ENCODE assay signal across 21 mouse cellular contexts in genomic region chr2:25465256-25465655, GRCm38 (mm10). TPM values are rescaled to one million over a fixed set of nuclear protein-coding genes. Genes with fewer than 3 reads are reported as not detected.
DNase-seq lines count a peak whose midpoint lies in the region; ATAC-seq and TF ChIP-seq lines count a peak whose summit lies in the region.
"Had no signal": no experiment of that assay in that cellular context is flagged by ENCODE, and none has a peak within 500 bp of the region (broad histone marks: within the 10 kb centered on the region; RNA-seq: fewer than 3 reads in every experiment).

No protein-coding gene starts in this region.

- H3K4me1 ChIP-seq in megakaryocyte, embryonic 14.5 days, result peaks cover 79% of the 10 kb centered on the region
- peaks cover 30 to 68% of the 10 kb centered on the region in 2 experiments for H3K4me1 ChIP-seq in CH12.LX (ENCODE audit: control insufficient read depth in 1 of 2, insufficient read depth in 2 of 2)
- peaks cover 20% of the 10 kb centered on the region for H3K4me1 ChIP-seq in liver, embryonic 12.5 days

- peaks cover 21% of the 10 kb centered on the region for H3K27me3 ChIP-seq in megakaryocyte, embryonic 14.5 days (replicated peaks)
- no peaks in the 10 kb centered on the region for H3K27me3 ChIP-seq in CH12.LX (replicated peaks)
- 0 out of 2 replicates have a peak, but pooled peaks cover 14% of the 10 kb centered on the region for H3K27me3 ChIP-seq in liver, embryonic 12.5 days (replicated peaks)
- H3K27me3 ChIP-seq: embryonic facial prominence, embryonic 12.5 days had no signal

- peak overlapping the region; percentile 74 for H3K4me3 ChIP-seq in megakaryocyte, embryonic 14.5 days (replicated peaks)
- H3K4me3 ChIP-seq in CH12.LX (replicated peaks in 1 of 3; ENCODE audit: low read depth in 2 of 3, low read length in 2 of 3, poor library complexity in 1 of 3), result peak overlapping the region in 1 of 3 experiments; percentile 44
- H3K4me3 ChIP-seq in liver, embryonic 12.5 days, result no peak overlapping the region
- H3K4me3 ChIP-seq: embryonic facial prominence, embryonic 12.5 days had no signal

- 0 out of 2 replicates have a peak, but pooled peaks cover under 1% of the 10 kb centered on the region for H3K79me2 ChIP-seq in CH12.LX (replicated peaks; ENCODE audit: control insufficient read depth, extremely low read depth, insufficient read depth, poor library complexity, severe bottlenecking)

- no peaks in the 10 kb centered on the region for H3K9me3 ChIP-seq in megakaryocyte, embryonic 14.5 days
- no peaks in the 10 kb centered on the region for H3K9me3 ChIP-seq in CH12.LX (replicated peaks; ENCODE audit: low read length)
- H3K9me3 ChIP-seq in liver, embryonic 12.5 days (replicated peaks), result no peaks in the 10 kb centered on the region
- H3K9me3 ChIP-seq: embryonic facial prominence, embryonic 12.5 days; G1E had no signal

- no peak for TF ChIP-seq POLR2A in CH12.LX (IDR thresholded peaks at IDR 0.05; ENCODE audit: low read depth, low read length)

- TF ChIP-seq CTCF in CH12.LX (conservative IDR thresholded peaks at IDR 0.05 in 1 of 2, IDR thresholded peaks at IDR 0.05 in 1 of 2; ENCODE audit: low read depth in 2 of 2, low read length in 2 of 2), result no peak

- H3K27ac ChIP-seq in CH12.LX (ENCODE audit: insufficient read depth, low read depth), result peak overlapping the region; percentile 44
- peak overlapping the region; percentile 21; the same call in 1 of the 2 replicates for H3K27ac ChIP-seq in liver, embryonic 12.5 days
- H3K27ac ChIP-seq: embryonic facial prominence, embryonic 12.5 days had no signal

- dilution Hi-C loops in CH12.LX (cut with MboI; ENCODE audit: extremely low pct_ligation_motif_present, extremely low pct_unique_long_range_greater_than_20kb, low sequenced_read_pairs), result no loop called here

- TF ChIP-seq EP300 in CH12.LX (IDR thresholded peaks at IDR 0.05; ENCODE audit: low read length), result no peak

- H3K4me2 ChIP-seq in CH12.LX (ENCODE audit: insufficient read depth, low read depth, poor library complexity, severe bottlenecking), result no peak overlapping the region
- H3K4me2 ChIP-seq in liver, embryonic 12.5 days, result no peak overlapping the region
- H3K4me2 ChIP-seq: embryonic facial prominence, embryonic 12.5 days; lung, embryonic 14.5 days had no signal

- no peak for DNase-seq in CH12.LX (ENCODE audit: extremely low read depth)
- peak; percentile 69 for DNase-seq in adipocyte (ENCODE audit: low spot score)
- DNase-seq in frontal cortex, postnatal 14 days (ENCODE audit: low spot score in 2 of 2), result no peak
- DNase-seq in kidney, postnatal 10 days, result no peak
- DNase-seq: cerebellum, adult 11 months; forebrain, postnatal 0 days; heart, postnatal 36 days; kidney, adult 18-20 months; kidney, postnatal 14 days; left cerebral cortex, postnatal 4 days had no signal

- in situ Hi-C loops in CH12.LX (cut with MboI; ENCODE audit: low pct_ligation_motif_present, low pct_unique_long_range_greater_than_20kb, low sequenced_read_pairs), result no loop called here

- no peak for ATAC-seq in megakaryocyte, adult 5-6 weeks (ENCODE audit: poor library complexity, severe bottlenecking)
- no peak for ATAC-seq in liver, embryonic 12.5 days
- ATAC-seq: forebrain, postnatal 0 days had no signal

- TF ChIP-seq RAD21 in CH12.LX (IDR thresholded peaks at IDR 0.05; ENCODE audit: low read depth, low read length), result no peak

- no peaks in the 10 kb centered on the region for H3K36me3 ChIP-seq in megakaryocyte, embryonic 14.5 days (replicated peaks; ENCODE audit: low read length)
- no peaks in the 10 kb centered on the region for H3K36me3 ChIP-seq in CH12.LX (replicated peaks in 1 of 2; ENCODE audit: control insufficient read depth in 1 of 2, insufficient read depth in 1 of 2, low read length in 1 of 2)
- no peaks in the 10 kb centered on the region for H3K36me3 ChIP-seq in liver, embryonic 12.5 days
- H3K36me3 ChIP-seq: embryonic facial prominence, embryonic 12.5 days; G1E had no signal

- WGBS in liver, embryonic 12.5 days (ENCODE audit: insufficient replicate concordance), result 50% methylated on average over 2 of the region's 2 CpGs

- H3K9ac ChIP-seq in CH12.LX (ENCODE audit: insufficient read depth, low read depth), result peak overlapping the region; percentile 50
- no peak overlapping the region for H3K9ac ChIP-seq in liver, embryonic 12.5 days
- H3K9ac ChIP-seq: embryonic facial prominence, embryonic 12.5 days; forebrain, postnatal 0 days; lung, embryonic 14.5 days had no signal

TF ChIP-seq in CH12.LX, 34 proteins besides CTCF, POLR2A, EP300 and RAD21:
- TF ChIP-seq JUN (IDR thresholded peaks at IDR 0.05; ENCODE audit: insufficient read depth, low read depth, low read length) (no peak), KAT2A (IDR thresholded peaks at IDR 0.05; ENCODE audit: insufficient replicate concordance, low read length) (no peak), SMC3 (IDR thresholded peaks at IDR 0.05; ENCODE audit: low read depth, low read length) (no peak), SIN3A (IDR thresholded peaks at IDR 0.05; ENCODE audit: low read length) (no peak), MXI1 (IDR thresholded peaks at IDR 0.05; ENCODE audit: low read depth, low read length) (no peak), NELFE (IDR thresholded peaks at IDR 0.05; ENCODE audit: low read depth, low read length) (no peak), PAX5 (IDR thresholded peaks at IDR 0.05; ENCODE audit: low read length) (no peak), USF2 (conservative IDR thresholded peaks at IDR 0.05; ENCODE audit: low read depth, low read length) (no peak), ETS1 (conservative IDR thresholded peaks at IDR 0.05; ENCODE audit: low read depth, low read length) (no peak), UBTF (IDR thresholded peaks at IDR 0.05; ENCODE audit: low read depth, low read length) (no peak), MYC (IDR thresholded peaks at IDR 0.05; ENCODE audit: low read depth, low read length) (no peak), NRF1 (IDR thresholded peaks at IDR 0.05; ENCODE audit: low read depth, low read length) (no peak), E2F4 (IDR thresholded peaks at IDR 0.05; ENCODE audit: insufficient replicate concordance, low read depth, low read length) (no peak)
TF ChIP-seq in CH12.LX: peak in this region for 0.

RNA-seq across cellular contexts. Expression of gene Paxx, which starts 4.4 kb away (rescaled TPM):
- polyA plus RNA-seq in megakaryocyte, embryonic 14.5 days (2012; ENCODE audit: insufficient read depth, low replicate concordance), result 51.1 and 52.3 TPM in 2 replicates
- 36.3 and 36.5 TPM in 2 replicates for total RNA-seq in megakaryocyte, adult 5-6 weeks (2015)
- total RNA-seq in megakaryocyte, adult 5-6 weeks (2017), result 25.7 and 29.6 TPM in 2 replicates
- total RNA-seq in CH12.LX (2012; rRNA removed), result 13.6 and 15.1 TPM in 2 replicates
- total RNA-seq in CH12.LX (2014; rRNA removed), result 13.5 and 16.2 TPM in 2 replicates
- polyA plus RNA-seq in CH12.LX (2012; ENCODE audit: insufficient read length, low read depth), result 9.5 and 13.9 TPM in 2 replicates
- 9.1 and 11.4 TPM in 2 replicates for polyA plus RNA-seq in liver, embryonic 12.5 days (2016; fragmentation: Nextera tagmentation; extraction: Ambion mirVana)

RNA-seq across cellular contexts. Expression of gene Ptgds, which starts 4.6 kb away (rescaled TPM):
- polyA plus RNA-seq in megakaryocyte, embryonic 14.5 days (2012; ENCODE audit: insufficient read depth, low replicate concordance), result not detected in 2 replicates
- total RNA-seq in megakaryocyte, adult 5-6 weeks (2015), result not detected in 2 replicates
- not detected in 2 replicates for total RNA-seq in megakaryocyte, adult 5-6 weeks (2017)
- 0.29 TPM in 1 of 2 replicates, not detected in the other for total RNA-seq in CH12.LX (2012; rRNA removed)
- 0.46 TPM in 1 of 2 replicates, not detected in the other for total RNA-seq in CH12.LX (2014; rRNA removed)
- 0.37 and 0.40 TPM in 2 replicates for polyA plus RNA-seq in CH12.LX (2012; ENCODE audit: insufficient read length, low read depth)
- 0.20 and 0.22 TPM in 2 replicates for polyA plus RNA-seq in liver, embryonic 12.5 days (2016; fragmentation: Nextera tagmentation; extraction: Ambion mirVana)
- total RNA-seq: gastrocnemius, adult 8-10 months had no signal
- polyA plus RNA-seq: G1E; neural tube, embryonic 11.5 days had no signal

RNA-seq across cellular contexts. Expression of gene Clic3, which starts 8.6 kb away (rescaled TPM):
- polyA plus RNA-seq in megakaryocyte, embryonic 14.5 days (2012; ENCODE audit: insufficient read depth, low replicate concordance), result not detected in 2 replicates
- not detected in 2 replicates for total RNA-seq in megakaryocyte, adult 5-6 weeks (2015)
- total RNA-seq in megakaryocyte, adult 5-6 weeks (2017), result not detected in 2 replicates
- total RNA-seq in CH12.LX (2012; rRNA removed) (0.30 and 0.63 TPM in 2 replicates), CH12.LX (2014; rRNA removed) (not detected in 2 replicates)
- 0.71 and 1.6 TPM in 2 replicates for polyA plus RNA-seq in CH12.LX (2012; ENCODE audit: insufficient read length, low read depth)
- polyA plus RNA-seq in liver, embryonic 12.5 days (2016; fragmentation: Nextera tagmentation; extraction: Ambion mirVana), result 0.45 and 0.68 TPM in 2 replicates
- polyA plus RNA-seq: G1E had no signal

RNA-seq across cellular contexts. Expression of gene Lcn12, which starts 28.5 kb away (rescaled TPM):
- not detected in 2 replicates for polyA plus RNA-seq in megakaryocyte, embryonic 14.5 days (2012; ENCODE audit: insufficient read depth, low replicate concordance)
- not detected in 2 replicates for total RNA-seq in megakaryocyte, adult 5-6 weeks (2015)
- total RNA-seq in megakaryocyte, adult 5-6 weeks (2017), result not detected in 2 replicates
- not detected in 2 replicates for total RNA-seq in CH12.LX (2012; rRNA removed)
- total RNA-seq in CH12.LX (2014; rRNA removed), result not detected in 2 replicates
- not detected in 2 replicates for polyA plus RNA-seq in CH12.LX (2012; ENCODE audit: insufficient read length, low read depth)
- polyA plus RNA-seq in liver, embryonic 12.5 days (2016; fragmentation: Nextera tagmentation; extraction: Ambion mirVana), result not detected in 2 replicates
- total RNA-seq: forebrain, postnatal 0 days; G1E; gastrocnemius, adult 8-10 months; heart, adult 18-20 months; heart, postnatal 36 days; layer of hippocampus, adult 8-10 months; left cerebral cortex, adult 18-20 months; left cerebral cortex, postnatal 4 days had no signal
- polyA plus RNA-seq: embryonic facial prominence, embryonic 12.5 days; forebrain, postnatal 0 days; G1E; lung, embryonic 14.5 days; neural tube, embryonic 11.5 days had no signal

RNA-seq across cellular contexts. Expression of gene Fbxw5, which starts 35.3 kb away (rescaled TPM):
- polyA plus RNA-seq in megakaryocyte, embryonic 14.5 days (2012; ENCODE audit: insufficient read depth, low replicate concordance), result 46.2 and 91.1 TPM in 2 replicates
- total RNA-seq in megakaryocyte, adult 5-6 weeks (2015), result 23.4 and 32.3 TPM in 2 replicates
- 15.5 and 19.8 TPM in 2 replicates for total RNA-seq in megakaryocyte, adult 5-6 weeks (2017)
- total RNA-seq in CH12.LX (2012; rRNA removed) (36.8 and 37.4 TPM in 2 replicates), CH12.LX (2014; rRNA removed) (31.9 and 34.3 TPM in 2 replicates)
- 37.0 and 40.4 TPM in 2 replicates for polyA plus RNA-seq in CH12.LX (2012; ENCODE audit: insufficient read length, low read depth)
- 39.9 and 42.7 TPM in 2 replicates for polyA plus RNA-seq in liver, embryonic 12.5 days (2016; fragmentation: Nextera tagmentation; extraction: Ambion mirVana)
